Mouse (Mus musculus): ENCODE data around the gene Mapk1ip1l.

Gene Mapk1ip1l

DNA sequence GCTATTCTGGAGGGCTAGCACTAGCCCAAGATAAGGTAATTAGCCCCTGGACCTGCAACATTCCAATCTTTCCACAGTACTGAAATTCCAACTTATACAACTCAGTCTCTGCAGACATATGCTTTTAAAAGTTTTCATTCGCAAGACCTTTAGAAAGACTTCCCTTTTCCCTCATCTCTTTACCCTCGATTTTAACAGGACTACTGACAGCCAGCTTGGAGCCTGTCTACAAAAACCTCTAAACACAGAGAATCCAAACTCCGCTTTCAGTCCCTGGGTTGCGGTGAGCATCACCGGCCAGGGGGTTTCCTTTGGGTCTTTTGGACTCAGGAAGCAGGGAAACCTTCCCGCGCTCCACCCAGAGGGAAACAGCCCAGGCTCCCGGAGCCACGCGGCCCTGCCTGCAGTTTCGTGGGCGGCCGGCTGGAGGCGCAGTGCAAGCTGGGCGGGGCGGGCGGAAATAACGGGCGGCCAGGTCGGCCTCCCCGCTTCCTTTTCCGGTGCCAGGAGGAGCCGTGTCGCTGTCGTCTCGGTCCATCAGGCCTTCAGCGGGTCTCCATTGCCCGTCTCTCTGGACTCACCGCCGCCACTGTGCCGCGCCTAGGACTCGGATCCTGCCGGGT, at the start of gene Mapk1ip1l:
Mapk1ip1l (plus strand) TSS at position 482 of the 623 bp plus-strand sequence.
- DNase-seq (ENCODE audit: low read depth, low spot score): peak; percentile 90

DNA sequence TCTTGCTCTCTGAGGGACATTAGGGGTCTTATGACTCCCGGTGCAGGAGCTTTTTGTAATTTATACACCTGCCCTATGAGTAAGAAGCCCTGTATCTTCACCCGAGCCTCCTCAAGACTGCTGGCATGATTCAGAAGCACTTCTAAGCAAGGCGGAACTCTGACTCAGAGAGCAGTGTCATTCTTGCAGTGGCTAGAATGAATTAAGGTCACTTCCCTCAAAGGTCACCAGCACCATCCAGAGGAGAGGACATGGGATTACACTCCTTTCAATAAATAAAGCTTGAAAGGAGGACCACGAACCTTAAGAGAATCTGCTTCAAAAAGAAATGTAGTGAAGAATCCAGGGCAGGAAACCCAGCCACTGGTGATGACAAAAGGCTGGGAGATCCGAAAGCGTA, 48.2 kb upstream of the Mapk1ip1l start:
- no peak for DNase-seq (ENCODE audit: low read depth, low spot score)

DNA sequence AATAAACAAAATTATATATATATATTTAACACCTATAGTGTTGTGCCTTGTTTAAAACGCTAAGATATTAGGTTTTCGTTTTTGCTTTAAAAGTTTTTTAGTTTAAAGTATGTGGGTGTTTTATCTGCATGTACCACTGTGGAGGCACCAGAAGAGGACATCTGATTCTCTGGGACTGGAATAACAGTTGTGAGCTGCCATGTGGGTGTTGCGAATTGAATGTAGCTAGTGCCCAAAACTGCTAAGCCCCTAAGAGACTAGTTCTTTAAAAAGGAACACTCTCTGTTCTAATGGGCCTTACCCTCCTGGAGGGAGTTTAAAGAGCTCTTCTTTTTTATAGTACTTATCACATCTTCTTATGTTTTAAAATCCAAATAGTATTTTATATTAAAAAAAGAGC, 33.2 kb upstream of the Mapk1ip1l start:
- no peak for DNase-seq (ENCODE audit: low read depth, low spot score)

DNA sequence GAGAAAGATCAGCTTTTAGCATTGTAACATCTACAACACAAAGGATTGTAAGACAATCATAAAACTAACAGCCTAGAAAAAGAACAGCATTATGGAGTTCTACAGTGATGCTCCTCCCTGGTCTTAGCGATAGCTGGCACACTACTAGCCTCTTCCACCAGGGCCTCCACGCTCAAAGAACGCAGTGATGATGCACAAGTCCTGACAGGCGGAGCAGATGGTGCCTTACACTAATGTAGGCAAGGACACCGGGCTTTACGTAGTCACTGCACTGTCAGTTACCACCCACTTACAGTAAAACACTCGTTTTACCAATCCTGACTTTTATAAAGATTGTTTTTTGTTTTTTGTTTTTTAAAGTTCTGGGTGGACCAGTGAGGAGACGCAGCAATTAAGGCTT, 32.2 kb upstream of the Mapk1ip1l start:
- no peak for DNase-seq (ENCODE audit: low read depth, low spot score)

DNA sequence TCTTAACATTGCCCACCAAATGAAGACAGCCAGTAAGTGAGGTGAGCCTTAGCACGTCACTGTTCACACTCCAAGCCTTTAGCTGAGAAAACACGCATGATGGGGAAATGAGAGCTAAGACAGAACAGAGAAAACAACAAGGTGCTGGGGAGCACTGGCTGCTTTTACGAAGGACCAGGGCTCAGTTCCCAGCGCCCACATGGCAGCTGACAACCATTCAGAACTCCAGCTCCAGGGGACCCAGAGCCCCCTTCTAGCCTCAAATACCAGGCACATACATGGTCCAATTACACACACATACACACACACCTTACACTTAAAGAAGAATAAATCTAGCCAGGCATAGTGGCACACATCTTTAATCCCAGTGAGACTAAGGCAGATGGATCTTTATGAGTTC, 29.0 kb upstream of the Mapk1ip1l start:
- DNase-seq (ENCODE audit: low read depth, low spot score): no peak

DNA sequence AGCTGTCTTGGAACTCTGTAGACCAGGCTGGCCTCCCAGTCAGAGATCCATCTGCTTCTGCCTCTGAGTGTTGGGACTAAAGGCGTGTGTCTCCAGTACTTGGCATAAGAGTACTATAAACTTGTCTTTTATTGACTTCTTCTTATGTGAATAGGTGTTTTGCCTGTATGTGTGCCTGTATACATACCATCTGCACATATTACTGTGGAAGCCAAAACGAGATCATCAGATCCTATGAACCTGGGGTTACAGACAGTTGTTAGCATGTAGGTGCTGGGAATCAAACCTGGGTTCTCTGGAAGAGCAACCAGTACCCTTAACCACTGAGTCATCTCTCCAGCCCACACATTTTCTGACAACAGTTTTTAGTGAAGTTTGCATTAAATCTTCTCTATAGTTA, 28.4 kb upstream of the Mapk1ip1l start:
- DNase-seq (ENCODE audit: low read depth, low spot score): no peak

DNA sequence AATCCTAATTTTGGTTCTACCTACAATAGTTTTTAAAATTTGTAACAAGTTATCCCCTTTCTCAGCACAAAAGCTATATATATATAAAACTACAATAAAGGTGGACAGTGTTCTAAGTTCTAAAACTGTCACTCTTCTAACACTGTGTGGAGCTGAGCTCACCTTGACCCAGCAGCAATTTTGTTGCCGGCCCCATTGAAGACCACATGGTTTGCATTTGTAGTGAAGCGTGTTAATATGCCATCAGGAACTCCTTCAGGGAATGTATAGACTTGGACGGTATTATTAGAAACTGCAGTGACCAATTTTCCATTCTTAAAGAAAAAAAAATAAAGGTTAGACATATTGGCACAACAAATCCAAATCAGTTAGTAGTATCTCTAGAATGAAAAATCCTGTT, 24.3 kb upstream of the Mapk1ip1l start:
- DNase-seq (ENCODE audit: low read depth, low spot score): no peak

DNA sequence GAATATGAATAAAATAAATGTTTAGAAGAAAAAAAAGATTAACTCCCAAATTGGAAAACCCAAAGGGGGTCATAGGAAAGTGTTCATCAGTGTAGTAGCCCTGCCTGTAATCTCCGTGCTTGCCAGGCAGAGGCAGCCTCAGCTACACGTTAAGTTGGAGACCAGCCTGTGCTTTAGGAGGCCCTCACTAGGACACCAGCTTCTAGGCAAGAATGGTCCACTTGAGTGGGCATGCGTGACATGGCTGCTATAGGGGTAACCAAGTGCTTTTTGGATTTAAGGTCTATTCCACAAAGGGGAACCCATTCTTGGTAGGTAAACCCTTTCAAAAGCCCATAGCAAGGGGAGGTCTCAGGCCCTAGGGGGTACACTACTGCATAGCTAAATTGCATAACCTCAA, 22.6 kb upstream of the Mapk1ip1l start:
- DNase-seq (ENCODE audit: low read depth, low spot score): no peak

DNA sequence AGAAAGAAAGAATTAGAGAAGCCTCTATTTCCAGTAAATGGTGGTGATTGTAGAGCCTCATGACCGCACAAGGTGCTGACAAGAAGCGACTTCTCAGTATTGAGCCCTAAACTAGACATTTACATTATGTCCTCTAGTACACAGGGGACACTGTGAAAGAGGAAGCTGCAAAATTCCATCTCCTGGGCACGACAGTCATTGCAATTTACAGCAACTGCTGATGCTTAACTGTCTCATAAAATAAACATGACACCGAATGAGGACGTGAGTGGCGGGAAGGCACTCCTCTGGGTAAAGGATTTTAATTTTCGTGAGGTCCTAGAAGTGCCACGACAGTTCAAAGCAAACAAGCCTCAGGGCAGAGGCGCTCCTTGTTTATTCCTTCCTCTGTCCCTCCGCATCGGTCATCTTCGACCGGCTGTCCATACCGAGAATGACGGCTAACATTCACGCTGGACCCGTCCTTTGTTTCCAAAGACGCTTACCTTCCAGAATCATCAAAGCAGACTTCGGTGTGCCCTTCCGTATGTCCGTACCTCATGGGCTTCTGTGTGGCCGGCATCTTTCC, 21.9 kb upstream of the Mapk1ip1l start:
- DNase-seq (ENCODE audit: low read depth, low spot score): peak; percentile 18

DNA sequence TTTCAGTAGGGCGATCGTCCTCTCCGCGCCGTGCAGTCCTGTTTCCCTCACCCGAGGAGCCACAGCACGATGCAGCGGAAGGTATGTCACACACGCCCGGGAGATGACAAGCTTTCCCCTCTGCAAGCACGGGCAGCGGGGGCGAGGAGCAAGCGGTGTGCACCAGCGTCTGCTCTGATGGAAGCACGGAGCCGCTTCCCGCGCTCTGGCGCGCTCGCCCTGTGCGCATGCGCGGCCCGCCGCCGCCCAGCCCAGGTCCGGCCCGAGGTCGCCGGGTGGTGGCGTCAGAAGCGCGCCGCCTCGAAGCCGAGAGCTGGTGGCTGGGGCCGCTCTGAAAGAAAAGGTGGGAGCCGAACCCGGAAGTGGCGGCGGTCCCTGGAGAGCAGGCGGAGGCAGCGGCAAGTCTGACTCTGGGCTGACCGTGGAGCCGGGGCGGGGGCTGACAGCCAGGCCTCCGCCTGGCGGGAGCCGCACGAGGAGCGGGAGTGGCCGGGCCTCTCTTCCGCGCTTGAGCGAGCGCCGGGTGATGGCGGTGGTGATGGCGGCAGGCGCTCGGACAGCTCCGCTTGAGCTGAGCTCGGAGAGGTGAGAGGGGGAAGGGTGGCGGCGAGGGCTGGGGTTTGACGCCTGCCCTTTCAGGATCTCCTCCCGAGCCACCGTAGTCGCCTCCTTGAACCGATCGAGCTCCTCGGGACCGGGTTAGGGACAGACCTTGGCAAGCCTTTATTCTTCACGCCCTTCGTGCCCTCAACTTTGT, 21.3 kb upstream of the Mapk1ip1l start, which contains the start of the genes Wdhd1 and Socs4:
Wdhd1 (minus strand) TSS at position 221 of the 757 bp plus-strand sequence.
Socs4 (plus strand) TSS at position 295 of the 757 bp plus-strand sequence.
- peak; percentile 96 for DNase-seq (ENCODE audit: low read depth, low spot score)

DNA sequence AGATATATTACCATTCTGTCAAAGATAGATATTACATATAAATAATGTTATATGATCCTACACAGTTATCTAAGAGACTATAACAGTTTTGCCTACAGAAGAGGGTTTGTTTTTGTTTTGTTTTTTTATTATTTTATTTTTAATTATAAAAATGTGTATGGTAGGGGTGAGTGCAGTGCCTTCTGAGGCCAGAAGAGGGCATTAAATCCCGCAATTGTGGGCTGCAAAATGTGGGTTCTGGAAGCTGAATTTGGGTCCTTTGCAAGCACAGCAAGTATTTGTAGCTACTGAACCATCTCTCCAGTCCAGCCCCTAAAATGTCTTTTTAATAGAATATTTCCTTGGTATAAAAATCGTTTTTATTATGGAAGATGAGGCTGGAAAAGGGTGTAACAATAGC, 19.0 kb upstream of the Mapk1ip1l start:
- no peak for DNase-seq (ENCODE audit: low read depth, low spot score)

DNA sequence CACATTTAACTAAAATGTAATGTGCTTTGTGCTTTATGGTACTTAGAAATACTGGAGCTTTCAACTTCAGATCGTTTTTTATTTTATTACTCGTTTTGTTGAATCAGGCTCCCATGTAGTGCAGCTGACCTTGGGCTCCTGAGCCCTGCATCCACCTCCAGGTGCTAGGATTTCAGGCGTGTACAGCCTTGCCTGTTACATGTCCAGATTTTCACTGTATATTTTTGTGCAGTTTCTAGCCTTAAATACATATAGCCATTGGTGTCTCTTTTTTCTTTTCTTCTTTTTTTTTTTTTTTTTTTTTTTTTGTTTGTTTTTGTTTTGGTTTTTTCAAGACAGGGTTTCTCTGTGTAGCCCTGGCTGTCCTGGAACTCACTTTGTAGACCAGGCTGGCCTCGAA, 16.5 kb upstream of the Mapk1ip1l start:
- DNase-seq (ENCODE audit: low read depth, low spot score): no peak

DNA sequence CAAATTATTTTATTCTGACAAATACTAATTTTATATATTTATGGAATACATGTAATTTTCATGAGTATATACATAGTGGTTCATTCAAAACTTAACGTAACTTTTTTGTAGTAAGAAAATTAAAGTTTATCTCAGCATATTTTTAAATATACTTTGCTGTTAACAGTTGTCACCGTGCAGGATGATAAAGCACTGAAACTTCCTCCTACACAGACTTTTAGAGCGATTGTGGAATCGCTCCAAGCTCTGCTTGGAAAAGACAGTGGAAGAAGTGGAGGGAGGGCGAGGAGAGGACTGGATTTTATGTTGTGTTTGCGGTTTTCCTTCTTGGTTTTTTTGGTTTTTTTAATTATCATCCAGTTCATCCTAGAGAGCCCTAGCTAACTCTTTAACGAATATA, 14.5 kb upstream of the Mapk1ip1l start:
- no peak for DNase-seq (ENCODE audit: low read depth, low spot score)

DNA sequence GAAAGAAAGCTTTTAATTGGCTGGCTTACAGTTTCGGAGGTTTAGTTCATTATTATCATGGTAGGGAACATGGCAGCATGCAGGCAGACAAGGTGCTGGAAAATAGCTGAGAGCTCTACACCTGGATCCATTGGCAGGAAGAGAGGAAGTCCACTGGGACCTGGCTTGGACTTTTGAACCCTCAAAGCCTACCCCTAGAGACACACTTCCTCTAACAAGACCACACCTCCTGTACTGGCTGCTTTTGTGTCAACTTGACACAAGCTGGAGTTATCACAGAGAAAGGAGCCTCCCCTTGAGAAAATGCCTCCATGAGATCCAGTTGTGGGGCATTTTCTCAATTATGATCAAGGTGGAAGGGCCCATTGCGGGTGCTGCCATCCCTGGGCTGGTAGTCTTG, 12.8 kb upstream of the Mapk1ip1l start:
- DNase-seq (ENCODE audit: low read depth, low spot score): no peak

DNA sequence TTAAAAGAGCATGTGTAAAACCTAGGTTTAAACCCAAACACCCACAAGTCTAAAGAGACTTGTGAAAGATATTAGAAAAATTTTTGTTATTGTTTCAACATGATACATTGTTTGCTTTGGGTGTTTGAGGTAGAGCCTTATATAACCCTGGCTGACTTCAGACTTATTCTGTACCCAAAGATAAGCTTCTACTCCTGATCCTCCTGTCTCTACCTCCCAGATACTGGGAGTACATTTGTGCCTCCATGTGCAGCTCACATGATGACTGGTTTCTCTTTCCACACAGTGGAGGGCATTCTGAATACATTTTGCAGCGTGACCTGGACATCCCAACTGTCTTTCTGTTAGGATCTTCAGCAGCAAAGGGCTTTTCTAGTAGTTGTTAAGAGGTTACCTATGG, 11.9 kb upstream of the Mapk1ip1l start:
- no peak for DNase-seq (ENCODE audit: low read depth, low spot score)

DNA sequence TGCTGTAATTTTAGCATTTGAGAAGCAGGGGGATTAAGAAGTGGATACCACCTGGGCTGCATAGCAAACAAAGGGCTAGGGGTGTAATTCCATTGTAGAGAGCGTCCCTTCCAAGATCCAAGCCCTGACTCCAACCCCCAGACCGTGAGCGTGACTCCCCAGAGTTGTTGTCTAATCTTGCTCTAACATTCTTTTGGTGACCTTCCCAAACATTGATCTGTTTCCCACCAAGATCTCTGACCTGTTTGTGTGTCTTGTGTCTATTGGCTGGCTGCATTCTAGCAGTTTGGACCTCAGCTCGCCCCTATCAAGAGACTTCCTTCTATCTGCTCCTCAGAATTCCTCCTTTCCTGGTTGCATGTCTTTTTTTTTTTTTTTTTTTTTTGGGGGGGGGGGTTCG, 11.0 kb upstream of the Mapk1ip1l start:
- no peak for DNase-seq (ENCODE audit: low read depth, low spot score)

DNA sequence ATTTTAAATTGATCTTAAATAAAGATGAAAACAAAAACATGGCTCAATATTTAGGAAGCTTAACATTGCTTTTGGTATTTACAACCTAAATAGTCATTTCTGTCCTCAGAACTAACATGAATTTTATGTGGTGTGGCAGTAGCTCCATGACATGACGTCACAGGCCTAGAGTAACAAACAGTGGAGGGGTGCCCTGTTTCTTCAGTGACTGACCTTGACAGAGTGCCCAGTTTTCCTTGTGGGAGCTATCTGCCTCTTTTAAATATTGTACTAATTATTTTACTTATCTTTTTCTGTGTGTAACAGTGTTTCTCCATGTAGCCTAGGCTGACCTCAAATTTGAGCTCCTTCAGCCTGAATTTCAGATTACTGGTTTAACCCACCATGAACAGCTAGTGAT, 6.3 kb upstream of the Mapk1ip1l start:
- DNase-seq (ENCODE audit: low read depth, low spot score): no peak

DNA sequence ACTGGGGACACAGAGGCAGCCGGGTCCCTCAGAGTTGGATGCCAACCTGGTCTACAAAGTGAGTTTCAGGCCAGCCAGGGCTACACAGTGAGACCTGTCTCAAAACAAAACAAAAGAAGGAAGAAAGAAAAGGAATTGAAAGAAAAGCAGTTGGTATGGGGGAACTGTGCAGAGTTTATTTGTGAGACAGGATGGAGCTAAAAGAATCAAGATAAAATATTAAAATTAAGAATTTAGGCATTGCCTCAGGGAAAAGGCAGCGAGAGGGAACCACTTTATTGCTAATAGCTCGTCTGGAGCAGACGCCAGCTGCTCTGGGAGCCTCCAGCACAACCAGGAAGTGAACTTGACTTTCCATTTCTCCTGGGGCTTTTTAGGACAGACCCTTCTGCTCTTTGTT, 3.9 kb upstream of the Mapk1ip1l start:
- peak; percentile 24 for DNase-seq (ENCODE audit: low read depth, low spot score)

DNA sequence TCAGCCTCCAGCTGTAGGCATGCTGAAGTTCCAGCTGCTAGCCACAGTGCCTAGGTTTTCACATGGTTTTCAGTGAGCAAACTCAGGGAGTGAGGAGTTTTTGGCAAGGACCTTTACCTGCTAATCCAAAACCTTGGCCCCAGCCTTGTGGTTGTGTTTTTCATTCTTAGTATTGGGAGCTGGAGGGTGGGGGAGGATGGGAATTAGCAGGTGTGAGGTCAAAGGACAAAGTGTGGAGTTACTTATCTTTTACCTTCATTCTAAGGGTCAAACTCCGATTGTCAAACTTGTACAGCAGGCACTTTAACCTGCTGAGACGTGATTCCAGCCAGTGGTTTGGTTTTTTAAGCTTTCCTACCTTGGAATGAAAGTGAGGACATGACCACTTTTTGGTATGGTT, 1.8 kb upstream of the Mapk1ip1l start:
- no peak for DNase-seq (ENCODE audit: low read depth, low spot score)

DNA sequence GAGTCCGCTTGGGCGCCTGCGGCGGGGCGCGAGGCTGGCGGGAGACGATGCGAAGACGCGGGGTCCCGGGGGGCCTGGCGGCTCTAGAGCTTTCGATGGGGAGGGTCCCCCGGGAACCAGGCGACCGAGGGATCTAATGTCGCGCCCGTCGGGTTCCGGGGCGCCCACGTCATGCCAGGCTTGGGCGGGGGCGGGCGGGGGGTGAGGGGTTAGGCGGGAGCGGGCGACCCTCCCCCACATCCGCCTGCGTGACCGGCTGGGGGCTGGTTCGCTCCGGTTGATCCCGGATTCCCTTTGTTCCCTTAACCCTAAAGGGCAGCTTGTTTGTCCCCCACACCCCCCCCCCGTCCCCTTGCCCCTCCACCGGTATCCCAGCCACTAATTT, 334 bp downstream of the Mapk1ip1l start:
- DNase-seq (ENCODE audit: low read depth, low spot score): peak; percentile 81

DNA sequence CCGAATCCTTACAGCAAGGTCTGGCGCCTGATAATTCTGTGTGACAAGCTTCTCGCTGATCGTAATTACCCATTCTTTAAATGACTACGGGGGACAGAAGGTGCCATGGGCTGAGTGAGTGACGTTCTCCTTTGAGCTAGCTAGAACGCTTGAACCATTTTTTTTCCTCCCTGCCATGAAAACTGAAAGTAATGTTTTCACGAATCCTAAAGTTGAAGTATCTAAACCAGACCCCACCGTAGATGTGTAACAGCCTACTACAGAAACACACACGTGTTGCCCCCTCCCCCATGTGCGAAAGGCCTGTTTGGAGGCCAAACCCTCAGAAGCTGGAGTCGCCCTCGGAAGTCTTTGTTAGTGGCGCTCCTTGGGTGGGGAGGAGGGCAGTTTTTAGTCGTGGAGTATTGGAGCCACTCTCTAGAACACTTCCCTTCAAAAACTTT, 774 bp downstream of the Mapk1ip1l start:
- DNase-seq (ENCODE audit: low read depth, low spot score): peak; percentile 61

DNA sequence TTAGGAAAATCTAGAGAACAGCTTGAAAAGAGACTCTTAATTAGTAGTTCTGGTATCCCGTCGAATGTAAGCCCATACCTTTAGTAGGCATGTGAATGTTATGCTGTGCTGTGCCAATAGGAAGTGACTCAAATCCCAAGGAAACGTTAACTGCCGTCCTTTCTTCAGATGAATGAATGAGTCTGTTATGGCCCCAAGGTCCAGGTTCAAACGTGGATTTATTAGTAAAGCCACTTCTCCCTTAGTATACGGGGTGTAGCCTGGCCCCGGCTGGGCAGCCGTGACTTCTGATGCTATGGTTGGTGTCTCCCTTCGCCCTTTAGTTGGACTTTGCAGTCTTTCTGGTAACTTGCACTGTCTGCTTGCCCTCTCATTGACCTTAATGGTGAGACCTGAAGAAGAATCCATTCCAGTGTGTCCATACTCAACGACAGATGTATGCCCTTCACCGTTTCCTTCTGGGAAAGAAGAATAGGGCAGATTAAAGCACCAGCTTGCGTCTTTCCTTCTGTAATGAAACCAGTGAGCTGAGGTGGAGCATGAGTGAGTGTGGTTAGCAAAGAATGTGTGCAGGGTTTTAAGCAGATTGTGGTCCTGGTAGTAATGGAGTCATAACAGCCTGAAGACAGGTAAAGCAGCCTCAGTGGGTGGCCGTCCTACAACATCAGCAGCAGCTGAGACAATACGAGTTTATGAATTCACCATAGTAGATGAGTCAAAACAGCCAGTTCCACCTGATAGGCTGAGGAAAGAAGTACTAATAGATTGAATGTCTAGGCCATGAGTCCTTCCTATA, 5.0 kb downstream of the Mapk1ip1l start:
- no peak for DNase-seq (ENCODE audit: low read depth, low spot score)

Data from mesoderm, embryonic 11.5 days (tissue).